Mouse (Mus musculus) intestine, embryonic 14.5 days (tissue): ENCODE data around the gene Mef2a. TPM values are rescaled to one million over a fixed set of nuclear protein-coding genes. Genes with fewer than 3 reads are reported as not detected.

Experiments used
- ATAC-seq: fragments of 200-750 bp; cut with Nextera tagmentation; replicated peaks from 2 replicates; pipeline ENCODE4 v1.8.0; 2017; ENCODE audit warnings: low read depth, moderate number of reproducible peaks, moderate TSS enrichment, moderate library complexity; ENCODE audit not compliant: low FRiP score, low TSS enrichment
- DNase-seq: peaks from one replicate; pipeline ENCODE4 v3.0.0-alpha.2; 2018; ENCODE audit warnings: low spot score
- H3K27ac ChIP-seq: fragments of 300-500 bp; sonication (generic); 2 replicates; pipeline ENCODE4 v1.5.1; 2014; ENCODE audit warnings: low read depth, mild to moderate bottlenecking, control low read depth
- H3K27me3 ChIP-seq: fragments of 300-500 bp; sonication (generic); replicated peaks from 2 replicates; pipeline ENCODE4 v1.6.1; 2014; ENCODE audit warnings: low read length, control low read depth; ENCODE audit not compliant: control insufficient read depth, insufficient read depth
- H3K36me3 ChIP-seq: fragments of 300-500 bp; sonication (generic); 2 replicates; pipeline ENCODE4 v1.6.1; 2014; ENCODE audit warnings: low read length, control low read depth; ENCODE audit not compliant: control insufficient read depth, insufficient read depth
- H3K4me1 ChIP-seq: fragments of 300-500 bp; sonication (generic); replicated peaks from 2 replicates; pipeline ENCODE4 v1.6.1; 2014; ENCODE audit warnings: low read length, control low read depth, mixed read lengths; ENCODE audit not compliant: control insufficient read depth, insufficient read depth
- H3K4me2 ChIP-seq: fragments of 300-500 bp; sonication (generic); 2 replicates; pipeline ENCODE4 v1.6.1; 2014; ENCODE audit warnings: low read length
- H3K4me3 ChIP-seq: fragments of 300-500 bp; sonication (generic); 2 replicates; pipeline ENCODE4 v1.5.1; 2014; ENCODE audit warnings: low read depth, low read length, control low read depth, mixed read lengths
- H3K9ac ChIP-seq: fragments of 300-500 bp; sonication (generic); 2 replicates; pipeline ENCODE4 v1.6.1; 2014; ENCODE audit warnings: mild to moderate bottlenecking, low read length
- H3K9me3 ChIP-seq: fragments of 300-500 bp; sonication (generic); 2 replicates; pipeline ENCODE4 v1.6.1; 2016; ENCODE audit warnings: low read length, control low read depth; ENCODE audit not compliant: control insufficient read depth
- WGBS: fragments of 180-500 bp; shearing (Covaris S2); extraction: QIAGEN DNeasy Blood & Tissue Kit; methylation state at CpG from one replicate; pipeline ENCODE4 v1.1.7; 2014; 5-methylcytosine and 5-hydroxymethylcytosine counted together
- polyA plus RNA-seq: library from polyadenylated mRNA; unstranded; fragments of >200 nt; fragmentation: Nextera tagmentation; extraction: Ambion mirVana; gene quantifications from 2 replicates; pipeline ENCODE4 v1.2.1, GENCODE M21; 2014

Gene Mef2a
- polyA plus RNA-seq, 1 experiment from 2014 or later = 35.3 TPM

GRCm38 (mm10) chr7:67246067-67246466 is 126.6 kb downstream of the Mef2a start:
- DNase-seq = no peak
- no peak for ATAC-seq
- H3K4me2 ChIP-seq = no peak overlapping the region
- H3K4me3 ChIP-seq = no peak overlapping the region
- no peak overlapping the region for H3K9ac ChIP-seq
- no peaks in the 10 kb centered on the region for H3K9me3 ChIP-seq
- peaks cover 4% of the 10 kb centered on the region; the same call in 1 of the 2 replicates for H3K4me1 ChIP-seq
- no peaks in the 10 kb centered on the region for H3K27me3 ChIP-seq
- 88% methylated on average over 2 of the region's 2 CpGs for whole genome bisulfite sequencing
- H3K36me3 ChIP-seq = peaks cover 14% of the 10 kb centered on the region
- no peak overlapping the region for H3K27ac ChIP-seq

DNA sequence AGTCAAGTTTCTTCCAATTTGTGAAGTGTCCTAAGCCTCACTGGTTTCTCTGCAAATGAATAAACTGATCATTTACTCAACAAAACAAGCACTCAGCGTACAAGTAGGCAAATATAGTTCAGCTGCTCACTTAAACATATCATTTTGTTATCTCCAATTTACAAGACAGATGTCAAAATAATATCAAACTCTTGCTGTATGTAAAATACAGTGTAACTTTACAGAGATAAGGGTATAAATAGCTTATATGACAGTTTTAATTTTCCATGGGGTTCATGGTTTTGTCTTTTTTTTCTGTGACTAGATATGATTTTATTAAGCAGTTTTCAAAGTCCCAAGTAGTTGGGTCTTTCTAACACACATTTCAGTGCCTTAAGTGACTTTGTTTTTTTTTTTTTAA is 127.4 kb downstream of the Mef2a start:
- no peaks in the 10 kb centered on the region for H3K27me3 ChIP-seq
- H3K4me3 ChIP-seq = no peak overlapping the region
- no peak overlapping the region for H3K9ac ChIP-seq
- no peak overlapping the region for H3K27ac ChIP-seq
- H3K9me3 ChIP-seq = no peaks in the 10 kb centered on the region
- WGBS = 77% methylated on average over 1 of the region's 1 CpGs
- ATAC-seq (no peak), DNase-seq (no peak)
- peaks cover 4% of the 10 kb centered on the region; the same call in 1 of the 2 replicates for H3K4me1 ChIP-seq
- H3K4me2 ChIP-seq = no peak overlapping the region
- peaks cover 11% of the 10 kb centered on the region for H3K36me3 ChIP-seq

DNA sequence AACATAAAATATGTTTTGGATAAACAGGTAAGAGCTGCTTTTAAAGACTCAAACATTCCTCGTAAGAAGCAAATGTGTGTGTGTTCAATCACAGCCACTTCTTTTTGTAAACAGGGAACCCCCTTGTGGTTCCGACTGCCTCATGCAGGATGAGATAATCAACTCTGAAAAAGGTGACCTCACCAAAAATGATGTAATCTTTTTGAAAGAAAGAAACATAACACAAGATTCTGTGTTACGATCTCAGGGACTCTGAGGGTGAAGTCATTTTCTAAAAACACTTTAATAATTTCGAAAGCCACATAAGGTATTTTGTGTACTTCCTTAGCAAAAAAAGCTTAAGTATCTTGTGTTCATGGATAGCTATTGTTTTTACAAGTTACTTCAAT is 128.8 kb downstream of the Mef2a start:
- H3K9me3 ChIP-seq = no peaks in the 10 kb centered on the region
- ATAC-seq = no peak
- 48% methylated on average over 4 of the region's 4 CpGs for WGBS
- H3K4me3 ChIP-seq = no peak overlapping the region
- no peak overlapping the region for H3K9ac ChIP-seq
- no peak overlapping the region for H3K4me2 ChIP-seq
- no peaks in the 10 kb centered on the region for H3K4me1 ChIP-seq
- no peak for DNase-seq
- no peaks in the 10 kb centered on the region for H3K27me3 ChIP-seq
- H3K36me3 ChIP-seq = peaks cover 14% of the 10 kb centered on the region
- no peak overlapping the region for H3K27ac ChIP-seq

GRCm38 (mm10) chr7:67243121-67243893 is 129.4 kb downstream of the Mef2a start:
- H3K9ac ChIP-seq = no peak overlapping the region
- H3K4me1 ChIP-seq = no peaks in the 10 kb centered on the region
- H3K4me2 ChIP-seq = no peak overlapping the region
- peaks cover 19% of the 10 kb centered on the region for H3K36me3 ChIP-seq
- no peak overlapping the region for H3K27ac ChIP-seq
- no peaks in the 10 kb centered on the region for H3K27me3 ChIP-seq
- DNase-seq (no peak), ATAC-seq (peak; percentile 40; the same call in 1 of the 2 replicates)
- no peak overlapping the region for H3K4me3 ChIP-seq
- H3K9me3 ChIP-seq = no peaks in the 10 kb centered on the region
- WGBS = 48% methylated on average over 2 of the region's 2 CpGs

- Histone ChIP-seq H3K9ac (no peak overlapping the region), H3K36me3 (peaks cover 26% of the 10 kb centered on the region), H3K4me1 (no peaks in the 10 kb centered on the region), H3K4me3 (no peak overlapping the region), H3K27ac (no peak overlapping the region), H3K4me2 (no peak overlapping the region), H3K9me3 (no peaks in the 10 kb centered on the region), H3K27me3 (no peaks in the 10 kb centered on the region)
- 72% methylated on average over 3 of the region's 3 CpGs for whole genome bisulfite sequencing
- no peak for DNase-seq
- ATAC-seq = no peak
Observed at GRCm38 (mm10) chr7:67241969-67242368, 130.7 kb downstream of the Mef2a start.

DNA sequence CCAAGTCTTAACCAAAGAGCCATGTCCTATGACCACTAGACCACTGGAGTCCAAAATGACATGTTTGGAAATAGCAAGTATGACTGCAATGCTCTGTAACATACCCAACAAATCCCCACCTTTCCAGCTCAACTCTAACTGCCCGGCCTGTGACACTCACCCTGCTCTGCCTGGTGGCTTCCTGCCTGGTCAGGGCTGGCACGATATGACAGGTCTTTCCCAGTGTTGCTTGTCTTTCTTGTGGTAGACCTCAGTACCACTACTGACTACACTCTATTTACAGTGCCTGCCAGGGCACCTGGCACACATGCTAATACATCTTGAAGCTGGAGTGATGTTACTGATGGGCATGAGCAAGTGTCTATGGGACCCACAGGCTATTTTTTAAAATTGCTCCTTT is 134.9 kb downstream of the Mef2a start:
- Histone ChIP-seq H3K9ac (no peak overlapping the region), H3K36me3 (peaks cover 62% of the 10 kb centered on the region), H3K27me3 (no peaks in the 10 kb centered on the region), H3K4me3 (no peak overlapping the region), H3K9me3 (no peaks in the 10 kb centered on the region), H3K4me1 (no peaks in the 10 kb centered on the region), H3K4me2 (no peak overlapping the region), H3K27ac (no peak overlapping the region)
- ATAC-seq = no peak
- no peak for DNase-seq
- 87% methylated on average over 2 of the region's 2 CpGs for WGBS

DNA sequence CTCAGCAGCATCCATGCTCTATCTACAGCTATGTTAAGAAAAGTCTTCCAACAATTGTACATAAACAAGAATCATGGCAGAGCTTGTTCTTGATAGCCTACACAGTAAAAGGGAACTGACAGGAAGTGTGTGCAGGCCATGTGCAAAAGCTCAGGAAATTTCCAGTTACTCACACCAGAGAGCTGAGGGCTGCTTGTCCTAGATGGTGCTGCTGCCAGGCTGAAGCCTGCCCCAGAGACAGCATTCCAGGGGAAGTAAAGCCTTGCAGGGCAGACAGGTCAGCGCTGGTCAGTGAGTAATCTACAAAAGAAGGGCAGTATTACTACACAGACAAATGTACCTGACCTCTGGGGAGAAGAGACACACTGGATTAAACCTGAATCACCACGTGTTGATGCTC is 136.3 kb downstream of the Mef2a start:
- Histone ChIP-seq H3K4me3 (no peak overlapping the region), H3K36me3 (peaks cover 74% of the 10 kb centered on the region), H3K9ac (no peak overlapping the region), H3K27ac (no peak overlapping the region), H3K27me3 (no peaks in the 10 kb centered on the region), H3K4me2 (no peak overlapping the region), H3K9me3 (no peaks in the 10 kb centered on the region), H3K4me1 (no peaks in the 10 kb centered on the region)
- no peak for DNase-seq
- no peak for ATAC-seq
- 85% methylated on average over 2 of the region's 2 CpGs for WGBS

- no peak overlapping the region for H3K4me2 ChIP-seq
- no peaks in the 10 kb centered on the region for H3K9me3 ChIP-seq
- no peaks in the 10 kb centered on the region for H3K4me1 ChIP-seq
- 84% methylated on average over 8 of the region's 8 CpGs for WGBS
- no peak overlapping the region for H3K27ac ChIP-seq
- DNase-seq (peak; percentile 23), ATAC-seq (no peak)
- H3K9ac ChIP-seq = no peak overlapping the region
- H3K27me3 ChIP-seq = no peaks in the 10 kb centered on the region
- no peak overlapping the region for H3K4me3 ChIP-seq
- H3K36me3 ChIP-seq = peaks cover 70% of the 10 kb centered on the region
Observed at GRCm38 (mm10) chr7:67234797-67235196, 137.9 kb downstream of the Mef2a start.

DNA sequence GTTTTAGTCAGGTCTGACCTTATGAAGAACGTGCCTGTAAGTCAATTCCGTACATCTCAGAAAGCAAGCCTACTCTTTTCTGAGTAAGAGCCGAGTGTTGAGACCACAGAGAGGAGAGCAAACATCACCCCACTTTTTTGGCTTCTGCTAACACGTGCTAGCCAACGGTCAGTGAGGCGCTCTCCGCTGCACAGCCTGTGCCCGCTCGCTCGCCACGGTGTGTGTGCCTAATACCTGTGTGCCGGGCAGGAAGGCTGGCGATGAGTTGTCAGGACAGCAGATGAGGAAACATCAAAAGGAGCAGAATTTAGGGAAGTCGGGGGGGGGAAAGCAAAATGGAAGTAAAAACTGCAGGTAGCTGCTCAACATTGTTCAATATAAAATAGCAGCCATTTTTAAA is 140.2 kb downstream of the Mef2a start:
- Histone ChIP-seq H3K4me2 (no peak overlapping the region), H3K9me3 (no peaks in the 10 kb centered on the region), H3K9ac (no peak overlapping the region), H3K27ac (no peak overlapping the region), H3K4me1 (no peaks in the 10 kb centered on the region), H3K27me3 (no peaks in the 10 kb centered on the region), H3K36me3 (peaks cover 54% of the 10 kb centered on the region), H3K4me3 (no peak overlapping the region)
- DNase-seq (peak; percentile 34), ATAC-seq (no peak)
- 91% methylated on average over 14 of the region's 14 CpGs for WGBS
